Mouse (Mus musculus): ENCODE measurements around the gene Serpinb9b.

GRCm38 (mm10) chr13:33068164-33068563, 40.9 kb downstream of the Serpinb9b start:
- TF ChIP-seq CTCF (IDR thresholded peaks at IDR 0.05; ENCODE audit: low read depth, low read length) = no peak
- TF ChIP-seq GATA1 (IDR thresholded peaks at IDR 0.05; ENCODE audit: borderline replicate concordance, low read length) = no peak
- TF ChIP-seq GATA2 (IDR thresholded peaks at IDR 0.05; ENCODE audit: borderline replicate concordance, low read depth, low read length) = no peak
